Mouse (Mus musculus) left cerebral cortex, postnatal 36 days (tissue): Measurements from ENCODE around the gene Prss29. TPM values are rescaled to one million over a fixed set of nuclear protein-coding genes. Genes with fewer than 3 reads are reported as not detected.

Experiments
- DNase-seq, 2 experiments: peaks; one replicate each; pipeline ENCODE4 v3.0.0; 2021 to 2022; ENCODE audit warnings: low spot score in 2 of 2, mixed read lengths in 1 of 2
- intact Hi-C: fragments of 180-260 bp; cut with DNase I; formaldehyde crosslinking; loops from one replicate; pipeline ENCODE4 v1.15.1; 2025
- total RNA-seq, 2 experiments: library from RNA; stranded (reverse); gene quantifications; 2 replicates each; pipeline ENCODE4 v1.2.3; 2021

The Prss29 gene
- not detected for total RNA-seq

GRCm38 (mm10) chr17:25318354-25318753 lies at the start of gene Prss29:
Prss29 (plus strand) TSS chr17:25318654.
- intact Hi-C loops, result no loop called here
- DNase-seq, result no peak

- DNase-seq, result no peak
- intact Hi-C loops, result loop anchor here (5.0 kb wide), 1 partner anchor 154 kb away; the partner anchor contains the start of gene Telo2
Measured at GRCm38 (mm10) chr17:25270795-25271335, 47.6 kb upstream of the Prss29 start.

GRCm38 (mm10) chr17:25272326-25272725 lies 46.1 kb upstream of the Prss29 start:
- intact Hi-C loops, result loop anchor here (2.0 to 5.0 kb wide), 2 partner anchors 88 to 155 kb away; partner anchors contain the start of genes BC003965 and Telo2

GRCm38 (mm10) chr17:25272951-25273705 lies 45.3 kb upstream of the Prss29 start:
- intact Hi-C loops, result loop anchor here (2.0 to 5.0 kb wide), 2 partner anchors 88 to 156 kb away; partner anchors contain the start of genes BC003965 and Telo2

More at GRCm38 (mm10) chr17:25272326-25272725, 46.1 kb upstream of the Prss29 start:
- no peak for DNase-seq

DNA sequence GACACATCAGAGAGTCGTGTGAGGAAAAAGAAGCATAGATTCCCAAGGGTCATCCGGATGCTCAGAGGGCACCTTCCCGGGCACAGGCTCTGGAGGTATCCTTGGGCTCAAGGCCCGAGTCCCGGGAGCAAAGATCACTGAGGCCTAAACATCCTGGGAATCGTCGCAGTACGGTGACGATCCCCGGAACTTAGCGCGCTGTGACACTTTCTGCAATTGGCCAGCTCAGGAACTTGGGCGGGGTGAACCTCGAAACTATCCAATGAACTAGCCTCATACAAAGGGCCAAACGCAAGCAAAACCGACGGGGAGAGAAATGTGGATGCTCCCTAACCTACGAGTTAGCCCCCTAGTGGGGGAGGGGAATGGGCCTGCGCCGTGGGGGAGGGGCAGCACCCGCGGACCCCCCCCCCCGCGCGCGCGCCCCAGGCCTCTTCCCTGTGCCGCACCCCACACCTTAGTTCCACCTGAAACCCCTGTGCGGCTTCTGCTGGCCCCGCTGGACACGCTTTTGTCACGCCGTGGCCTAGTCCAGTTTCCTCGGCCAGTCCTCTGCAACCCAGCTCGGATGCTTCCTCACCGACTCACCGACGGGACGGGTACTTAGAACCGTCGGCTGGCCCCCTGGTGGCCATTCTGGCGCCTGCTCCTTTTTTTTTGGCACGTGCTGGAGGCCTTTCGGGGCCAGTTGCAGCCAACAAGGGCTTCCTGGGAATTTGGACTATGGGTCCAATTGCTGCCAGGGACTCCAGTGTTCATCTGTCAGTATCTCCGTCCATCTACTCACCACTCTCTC lies 44.5 kb upstream of the Prss29 start:
- intact Hi-C loops, result loop anchor here (2.0 to 5.0 kb wide), 2 partner anchors 89 to 157 kb away; partner anchors contain the start of genes BC003965 and Telo2
- DNase-seq, result peak; percentile 97 to 99

More at GRCm38 (mm10) chr17:25272951-25273705, 45.3 kb upstream of the Prss29 start:
- peak; percentile 96 for DNase-seq

DNA sequence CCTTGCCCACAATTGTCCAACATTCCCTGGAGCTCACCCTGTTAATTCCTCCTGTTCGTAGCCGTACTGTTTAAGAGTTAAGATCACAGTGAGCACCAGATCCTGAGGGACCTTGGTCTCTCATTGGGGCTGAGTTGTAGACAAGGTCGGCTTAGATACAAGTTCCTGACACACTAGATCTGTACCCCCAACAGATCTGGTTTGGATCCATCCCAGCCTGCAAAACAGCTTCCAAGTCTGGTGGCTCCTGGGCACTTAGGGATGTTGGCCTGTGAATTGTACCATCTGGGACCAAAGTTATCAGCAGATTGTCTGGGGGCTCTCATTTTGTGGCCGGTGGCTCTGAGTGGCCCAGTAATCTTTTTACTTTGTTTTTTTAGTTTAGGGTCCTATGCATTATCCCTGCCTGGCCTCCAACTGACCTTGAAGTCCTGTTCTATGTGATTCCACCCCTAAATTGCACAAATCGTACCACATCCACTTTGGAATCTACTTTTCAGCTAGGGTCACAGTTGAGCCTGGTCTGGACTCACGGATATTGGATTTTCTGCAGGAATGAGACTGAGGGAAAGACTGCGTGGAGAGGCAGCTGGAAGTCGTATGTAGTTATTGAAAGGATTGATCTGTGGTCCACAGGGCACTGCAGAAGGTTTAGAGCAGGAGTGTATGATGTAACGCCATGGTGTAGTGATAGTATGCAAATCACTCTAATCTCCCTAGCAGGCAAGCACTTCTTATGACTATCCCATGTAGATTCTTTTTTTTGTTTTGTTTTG lies 43.7 kb upstream of the Prss29 start, which contains the start of gene Ube2i:
TSS of gene Ube2i (minus strand) at position 52 of the 776 bp plus-strand sequence.
- intact Hi-C loops, result loop anchor here (5.0 kb wide), 1 partner anchor 157 kb away; the partner anchor contains the start of gene Telo2
- DNase-seq, result no peak

GRCm38 (mm10) chr17:25275833-25276232 lies 42.6 kb upstream of the Prss29 start:
- intact Hi-C loops, result no loop called here

DNA sequence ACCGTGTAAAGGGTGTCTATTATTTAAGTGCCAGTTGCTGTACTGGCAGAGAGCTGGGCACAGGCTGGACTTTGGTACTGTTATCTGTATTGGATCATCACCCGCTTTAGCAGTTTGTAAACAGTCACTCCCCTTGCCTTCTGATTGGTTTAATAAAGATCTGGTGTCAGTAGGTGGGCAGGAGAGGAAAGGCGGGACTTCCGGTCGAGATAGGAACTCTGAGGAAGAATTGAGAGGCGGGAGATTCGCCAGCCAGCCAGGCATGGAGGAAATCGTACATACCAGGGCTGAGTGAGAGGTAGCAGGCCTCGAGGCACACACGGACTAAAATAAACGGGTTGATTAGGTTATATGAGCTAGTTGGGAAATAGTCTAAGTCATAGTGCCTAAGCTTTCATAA lies 36.3 kb upstream of the Prss29 start:
- no peak for DNase-seq
- intact Hi-C loops, result no loop called here

More at GRCm38 (mm10) chr17:25275833-25276232, 42.6 kb upstream of the Prss29 start:
- DNase-seq, result no peak

- DNase-seq, result peak; percentile 12 to 26
- intact Hi-C loops, result loop anchor here (5.0 kb wide), 1 partner anchor 77 kb away; no protein-coding TSS in a partner anchor
Measured at GRCm38 (mm10) chr17:25285033-25285432, 33.4 kb upstream of the Prss29 start.

- intact Hi-C loops, result loop anchor here (5.0 kb wide), 1 partner anchor 73 kb away; no protein-coding TSS in a partner anchor
- DNase-seq, result peak in 1 of 2 experiments; percentile 32
Measured at GRCm38 (mm10) chr17:25288842-25289241, 29.6 kb upstream of the Prss29 start.

- intact Hi-C loops, result no loop called here
- DNase-seq, result no peak
Measured at GRCm38 (mm10) chr17:25290411-25290810, 28.0 kb upstream of the Prss29 start.

DNA sequence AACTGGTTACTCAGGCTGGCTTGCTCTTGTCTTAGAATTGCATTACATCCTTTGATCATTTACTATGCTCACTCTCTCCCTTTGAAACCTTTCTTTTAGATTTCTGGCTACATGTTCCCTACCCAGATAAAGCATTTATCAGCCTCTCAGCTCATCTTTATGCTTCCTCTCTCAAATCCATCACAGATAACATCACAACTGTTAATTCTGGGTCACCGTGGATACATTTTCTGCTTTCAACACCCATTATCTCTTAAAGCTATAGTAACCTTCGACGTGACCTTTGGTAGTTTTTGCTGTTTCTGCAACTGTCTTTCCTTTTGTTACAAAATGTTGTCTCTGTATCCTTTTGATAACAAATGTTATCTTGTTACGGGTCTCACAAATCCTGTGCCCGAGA lies 25.0 kb upstream of the Prss29 start:
- intact Hi-C loops, result no loop called here

GRCm38 (mm10) chr17:25294111-25294510 lies 24.3 kb upstream of the Prss29 start:
- intact Hi-C loops, result no loop called here
- no peak for DNase-seq

More for the DNA sequence above, 25.0 kb upstream of the Prss29 start:
- no peak for DNase-seq

DNA sequence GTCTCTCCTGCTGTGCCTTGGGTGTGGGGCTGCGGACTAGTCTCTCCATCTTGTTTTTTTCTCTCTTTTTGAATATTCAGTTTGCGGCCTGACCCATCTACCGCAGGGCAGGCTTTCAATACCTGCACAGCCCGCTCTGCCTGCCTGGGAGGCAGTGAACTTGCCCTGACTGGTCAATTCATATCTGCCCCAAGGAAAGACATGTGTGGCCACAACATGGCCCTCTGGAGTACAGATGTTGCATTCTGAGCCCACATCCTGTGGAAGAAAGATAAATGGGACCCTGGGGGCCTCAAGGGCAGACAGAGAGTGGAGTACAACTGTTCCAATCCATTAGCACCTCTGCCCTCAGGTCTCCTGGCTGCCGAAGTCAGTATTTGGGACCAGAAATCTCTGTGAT lies 20.4 kb upstream of the Prss29 start, which contains the start of gene Prss34:
TSS of gene Prss34 (plus strand) at position 301 of the 400 bp plus-strand sequence.
- intact Hi-C loops, result no loop called here
- no peak for DNase-seq

- no peak for DNase-seq
- intact Hi-C loops, result no loop called here
Measured at GRCm38 (mm10) chr17:25308346-25308745, 10.1 kb upstream of the Prss29 start, which contains the start of gene Prss28. Prss28 (plus strand) TSS chr17:25308646.

DNA sequence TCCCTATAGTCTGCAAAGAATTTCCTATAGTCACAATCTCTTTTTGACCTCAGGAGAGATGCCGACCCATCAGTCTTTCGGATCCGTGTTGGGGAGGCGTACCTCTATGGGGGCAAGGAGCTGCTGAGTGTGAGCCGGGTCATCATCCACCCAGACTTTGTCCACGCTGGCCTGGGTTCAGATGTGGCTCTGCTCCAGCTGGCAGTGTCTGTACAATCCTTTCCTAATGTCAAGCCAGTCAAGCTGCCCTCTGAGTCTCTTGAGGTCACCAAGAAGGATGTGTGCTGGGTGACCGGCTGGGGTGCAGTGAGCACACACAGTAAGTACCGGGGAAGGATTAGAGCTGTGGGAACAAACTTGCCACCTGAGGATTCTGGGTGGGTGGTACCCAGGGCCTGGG lies 2.4 kb downstream of the Prss29 start:
- no peak for DNase-seq
- intact Hi-C loops, result no loop called here

DNA sequence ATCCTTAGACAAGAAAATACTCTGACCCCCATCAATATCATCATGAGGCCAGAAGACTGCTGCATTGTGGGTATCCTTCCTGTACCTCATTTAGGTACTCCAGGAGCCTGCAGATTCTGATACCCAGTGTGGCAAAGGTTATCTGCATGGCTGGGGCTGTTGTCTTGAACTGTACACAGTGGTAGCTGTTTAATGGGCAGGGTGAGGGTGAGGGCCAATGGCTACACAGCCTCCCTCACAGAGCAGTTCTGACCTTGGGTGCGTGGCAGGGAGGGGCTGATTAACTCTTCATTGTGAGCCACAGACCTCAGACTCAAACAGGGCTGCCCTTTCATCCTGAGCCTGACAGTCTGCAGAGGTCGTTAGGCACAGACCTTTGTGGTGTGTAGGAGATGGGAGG lies 4.5 kb downstream of the Prss29 start:
- intact Hi-C loops, result no loop called here

GRCm38 (mm10) chr17:25332321-25332720 lies 13.9 kb downstream of the Prss29 start:
- intact Hi-C loops, result no loop called here
- no peak for DNase-seq

More for the DNA sequence above, 4.5 kb downstream of the Prss29 start:
- DNase-seq, result no peak

- intact Hi-C loops, result loop anchor here (1.0 to 2.0 kb wide), 2 partner anchors 29 to 137 kb away; no protein-coding TSS in a partner anchor
- peak; percentile 45 to 57 for DNase-seq
Measured at GRCm38 (mm10) chr17:25333943-25334342, 15.5 kb downstream of the Prss29 start.
